Mouse (Mus musculus) activated CD4-positive, CD25-positive, alpha-beta regulatory T cell, adult 4 months (primary cell): Measurements from ENCODE around the gene Eif5a2. TPM values are rescaled to one million over a fixed set of nuclear protein-coding genes. Genes with fewer than 3 reads are reported as not detected.

Experiments used
- ATAC-seq: one replicate; pipeline ENCODE4 v1.8.0; 2017
- polyA plus RNA-seq, 2 experiments: library from polyadenylated mRNA; unstranded; fragments of 100-300 nt; shearing (Covaris generic); gene quantifications; one replicate each; pipeline ENCODE4 v1.2.1; 2017

Eif5a2 gene
- polyA plus RNA-seq, 2 experiments from 2014 or later: 4.3 to 5.7 TPM

- ATAC-seq: peak; percentile 78
Observed at GRCm38 (mm10) chr3:28814361-28814760, 33.3 kb downstream of the Eif5a2 start.

- no peak for ATAC-seq
Observed at GRCm38 (mm10) chr3:28816010-28816540, 35.0 kb downstream of the Eif5a2 start.

- ATAC-seq: no peak
Observed at GRCm38 (mm10) chr3:28826272-28826671, 45.2 kb downstream of the Eif5a2 start.

- no peak for ATAC-seq
Observed at GRCm38 (mm10) chr3:28827605-28828004, 46.5 kb downstream of the Eif5a2 start.

GRCm38 (mm10) chr3:28829454-28829853 is 48.4 kb downstream of the Eif5a2 start:
- ATAC-seq: no peak

DNA sequence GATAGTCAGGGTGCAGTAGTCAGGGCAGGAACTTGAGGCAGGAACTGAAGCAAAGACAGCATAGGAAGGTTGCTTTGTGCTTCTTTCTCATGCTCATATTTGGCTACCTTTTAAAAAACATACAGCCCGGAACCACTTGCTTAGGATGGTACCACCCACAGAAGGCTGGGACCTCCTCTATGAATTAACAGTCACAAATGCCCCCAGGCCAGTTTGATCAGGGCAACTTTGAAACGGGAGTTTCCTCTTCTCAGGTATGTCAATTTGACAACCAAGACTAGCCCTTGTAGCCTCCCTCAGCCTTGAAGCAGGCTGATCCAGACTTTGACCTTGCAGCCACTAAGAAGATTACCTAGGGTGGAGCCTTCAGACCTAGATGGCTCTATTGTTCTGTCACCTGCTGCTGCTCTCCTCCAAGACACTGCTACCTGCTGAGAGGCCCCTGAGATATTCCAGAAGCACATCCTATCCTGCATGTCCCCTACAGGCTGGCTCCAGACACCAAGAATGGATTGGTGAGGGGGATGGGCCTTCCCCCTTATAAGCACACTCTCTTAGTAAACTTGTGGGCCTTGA is 55.8 kb downstream of the Eif5a2 start:
- ATAC-seq: no peak

- no peak for ATAC-seq
Observed at GRCm38 (mm10) chr3:28841886-28842649, 61.0 kb downstream of the Eif5a2 start.

DNA sequence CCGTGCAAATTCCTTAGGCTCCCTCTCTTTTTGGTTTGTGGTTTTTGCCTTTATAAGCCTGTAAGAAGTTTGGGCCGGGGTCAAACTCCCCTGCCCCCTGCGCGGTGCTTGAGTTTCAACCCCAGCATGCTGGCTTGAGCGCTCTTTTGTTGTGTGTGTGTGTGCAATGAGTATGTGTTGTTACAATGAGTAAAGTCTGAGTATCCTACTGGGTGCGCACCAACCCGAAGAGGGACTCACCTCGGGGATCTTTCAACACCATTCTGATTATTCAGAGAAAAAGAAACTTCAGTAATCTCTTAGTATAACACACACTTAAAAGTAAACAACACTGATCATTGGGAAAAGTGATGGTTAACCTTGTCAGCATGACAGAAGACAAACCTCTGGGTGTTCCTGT is 62.2 kb downstream of the Eif5a2 start:
- no peak for ATAC-seq

- no peak for ATAC-seq
Observed at GRCm38 (mm10) chr3:28847115-28847514, 66.0 kb downstream of the Eif5a2 start.

Other genes starting within 250 kb of the Eif5a2 start
- under 1 TPM in 1 of 2 experiments, not detected in 1; 0.69 TPM for gene Slc2a2, start 83.4 kb upstream of the Eif5a2 start, polyA plus RNA-seq
- 100 to 1,000 TPM; 673 to 732 TPM for gene Rpl22l1, start 24.2 kb downstream of the Eif5a2 start, polyA plus RNA-seq
- not detected for gene Gm1527, start 111.3 kb downstream of the Eif5a2 start, polyA plus RNA-seq